Mouse (Mus musculus) hindbrain, embryonic 16.5 days (tissue): ENCODE measurements around the gene Ide. TPM values are rescaled to one million over a fixed set of nuclear protein-coding genes. Genes with fewer than 3 reads are reported as not detected.
A peak's percentile ranks its signal among the peaks of the same experiment; 100 is the strongest.

Experiments
- ATAC-seq: fragments of 200-750 bp; cut with Nextera tagmentation; 2 replicates; pipeline ENCODE4 v1.8.0; 2017; ENCODE audit warnings: moderate TSS enrichment, moderate library complexity
- H3K27ac ChIP-seq: fragments of 300-500 bp; sonication (generic); 2 replicates; pipeline ENCODE4 v1.5.1; 2014; ENCODE audit warnings: low read depth, mild to moderate bottlenecking, control low read depth, low read length, moderate library complexity
- H3K27me3 ChIP-seq: fragments of 300-500 bp; sonication (generic); replicated peaks from 2 replicates; pipeline ENCODE4 v1.6.1; 2014; ENCODE audit warnings: low read length; ENCODE audit not compliant: control insufficient read depth, insufficient read depth
- H3K36me3 ChIP-seq: fragments of 300-500 bp; sonication (generic); 2 replicates; pipeline ENCODE4 v1.6.1; 2014; ENCODE audit warnings: mild to moderate bottlenecking, low read length, moderate library complexity, mixed read lengths; ENCODE audit not compliant: control insufficient read depth, insufficient read depth
- H3K4me1 ChIP-seq: fragments of 300-500 bp; sonication (generic); 2 replicates; pipeline ENCODE4 v1.6.1; 2014; ENCODE audit warnings: low read depth, low read length; ENCODE audit not compliant: control insufficient read depth, insufficient read depth
- H3K4me2 ChIP-seq: fragments of 300-500 bp; sonication (generic); 2 replicates; pipeline ENCODE4 v1.6.1; 2014; ENCODE audit warnings: mild to moderate bottlenecking, low read length, control low read depth, moderate library complexity
- H3K4me3 ChIP-seq: fragments of 300-500 bp; sonication (generic); 2 replicates; pipeline ENCODE4 v1.5.1; 2014; ENCODE audit warnings: mild to moderate bottlenecking, low read length, control low read depth, moderate library complexity
- H3K9ac ChIP-seq: fragments of 300-500 bp; sonication (generic); 2 replicates; pipeline ENCODE4 v1.6.1; 2014; ENCODE audit warnings: low read depth, mild to moderate bottlenecking, control low read depth, low read length, moderate library complexity
- H3K9me3 ChIP-seq: fragments of 300-500 bp; sonication (generic); 2 replicates; pipeline ENCODE4 v1.6.1; 2014; ENCODE audit warnings: mild to moderate bottlenecking, low read length, moderate library complexity; ENCODE audit not compliant: control insufficient read depth
- WGBS: fragments of 180-500 bp; shearing (Covaris S2); extraction: QIAGEN DNeasy Blood & Tissue Kit; methylation state at CpG from one replicate; pipeline ENCODE4 v1.1.7; 2014; 5-methylcytosine and 5-hydroxymethylcytosine counted together
- polyA plus RNA-seq: library from polyadenylated mRNA; unstranded; fragments of >200 nt; fragmentation: Nextera tagmentation; extraction: Ambion mirVana; gene quantifications from 2 replicates; pipeline ENCODE4 v1.2.1, GENCODE M21; 2015

The Ide gene
- polyA plus RNA-seq, 1 experiment from 2014 or later = 51.5 TPM

- no peaks in the 10 kb centered on the region for H3K4me1 ChIP-seq
- H3K27me3 ChIP-seq = no peaks in the 10 kb centered on the region
- 91% methylated on average over 4 of the region's 4 CpGs for WGBS
- no peaks in the 10 kb centered on the region for H3K9me3 ChIP-seq
- no peak overlapping the region for H3K4me2 ChIP-seq
- no peak for ATAC-seq
- H3K4me3 ChIP-seq = no peak overlapping the region
- H3K9ac ChIP-seq = no peak overlapping the region
- no peaks in the 10 kb centered on the region for H3K36me3 ChIP-seq
- no peak overlapping the region for H3K27ac ChIP-seq
Measured at GRCm38 (mm10) chr19:37369921-37370320, 32.3 kb upstream of the Ide start.

- H3K4me1 ChIP-seq = no peaks in the 10 kb centered on the region
- no peaks in the 10 kb centered on the region for H3K9me3 ChIP-seq
- no peak for ATAC-seq
- no peak overlapping the region for H3K4me3 ChIP-seq
- no peak overlapping the region for H3K4me2 ChIP-seq
- no peak overlapping the region for H3K9ac ChIP-seq
- H3K27me3 ChIP-seq = no peaks in the 10 kb centered on the region
- H3K36me3 ChIP-seq = no peaks in the 10 kb centered on the region
- H3K27ac ChIP-seq = no peak overlapping the region
- WGBS = 68% methylated on average over 1 of the region's 1 CpGs
Measured at GRCm38 (mm10) chr19:37368990-37369389, 31.3 kb upstream of the Ide start.

GRCm38 (mm10) chr19:37363128-37363939 lies 25.7 kb upstream of the Ide start:
- Histone ChIP-seq H3K27ac (no peak overlapping the region), H3K4me2 (no peak overlapping the region), H3K36me3 (no peaks in the 10 kb centered on the region), H3K9me3 (no peaks in the 10 kb centered on the region), H3K9ac (no peak overlapping the region), H3K4me3 (no peak overlapping the region), H3K4me1 (no peaks in the 10 kb centered on the region), H3K27me3 (no peaks in the 10 kb centered on the region)
- 70% methylated on average over 11 of the region's 11 CpGs for WGBS
- ATAC-seq = no peak

- 26% methylated on average over 5 of the region's 5 CpGs for WGBS
- H3K27ac ChIP-seq = no peak overlapping the region
- no peaks in the 10 kb centered on the region for H3K36me3 ChIP-seq
- no peak overlapping the region for H3K9ac ChIP-seq
- H3K4me1 ChIP-seq = no peaks in the 10 kb centered on the region
- ATAC-seq = 0 out of 2 replicates have a peak, but pooled peaks have one; percentile 60
- H3K27me3 ChIP-seq = no peaks in the 10 kb centered on the region
- H3K4me2 ChIP-seq = no peak overlapping the region
- no peaks in the 10 kb centered on the region for H3K9me3 ChIP-seq
- no peak overlapping the region for H3K4me3 ChIP-seq
Measured at GRCm38 (mm10) chr19:37362545-37362944, 24.9 kb upstream of the Ide start.

GRCm38 (mm10) chr19:37360044-37360443 lies 22.4 kb upstream of the Ide start:
- no peak overlapping the region for H3K4me3 ChIP-seq
- no peaks in the 10 kb centered on the region for H3K9me3 ChIP-seq
- 76% methylated on average over 5 of the region's 5 CpGs for WGBS
- no peak overlapping the region for H3K27ac ChIP-seq
- no peaks in the 10 kb centered on the region for H3K36me3 ChIP-seq
- no peaks in the 10 kb centered on the region for H3K27me3 ChIP-seq
- H3K9ac ChIP-seq = no peak overlapping the region
- ATAC-seq = no peak
- no peaks in the 10 kb centered on the region for H3K4me1 ChIP-seq
- H3K4me2 ChIP-seq = no peak overlapping the region

GRCm38 (mm10) chr19:37353331-37353730 lies 15.7 kb upstream of the Ide start:
- 96% methylated on average over 6 of the region's 6 CpGs for WGBS
- no peak for ATAC-seq

GRCm38 (mm10) chr19:37352756-37353155 lies 15.1 kb upstream of the Ide start:
- Histone ChIP-seq H3K4me1 (no peaks in the 10 kb centered on the region), H3K9ac (no peak overlapping the region), H3K36me3 (peaks cover 2% of the 10 kb centered on the region; the same call in 1 of the 2 replicates), H3K4me3 (no peak overlapping the region), H3K27me3 (no peaks in the 10 kb centered on the region), H3K9me3 (no peaks in the 10 kb centered on the region; the same call in 1 of the 2 replicates), H3K27ac (no peak overlapping the region), H3K4me2 (no peak overlapping the region)
- WGBS = 97% methylated on average over 3 of the region's 3 CpGs
- ATAC-seq = no peak

More at GRCm38 (mm10) chr19:37353331-37353730, 15.7 kb upstream of the Ide start:
- no peaks in the 10 kb centered on the region for H3K27me3 ChIP-seq
- no peaks in the 10 kb centered on the region; the same call in 1 of the 2 replicates for H3K9me3 ChIP-seq
- no peak overlapping the region for H3K4me3 ChIP-seq
- H3K27ac ChIP-seq = no peak overlapping the region
- peaks cover 2% of the 10 kb centered on the region; the same call in 1 of the 2 replicates for H3K36me3 ChIP-seq
- no peak overlapping the region for H3K9ac ChIP-seq
- H3K4me1 ChIP-seq = no peaks in the 10 kb centered on the region
- H3K4me2 ChIP-seq = no peak overlapping the region

GRCm38 (mm10) chr19:37348952-37349351 lies 11.3 kb upstream of the Ide start:
- H3K36me3 ChIP-seq = peaks cover 2% of the 10 kb centered on the region; the same call in 1 of the 2 replicates
- H3K9ac ChIP-seq = no peak overlapping the region
- no peak overlapping the region for H3K27ac ChIP-seq
- no peaks in the 10 kb centered on the region for H3K27me3 ChIP-seq
- no peak for ATAC-seq
- H3K4me2 ChIP-seq = no peak overlapping the region
- H3K4me3 ChIP-seq = no peak overlapping the region
- no peaks in the 10 kb centered on the region for H3K4me1 ChIP-seq
- no peaks in the 10 kb centered on the region; the same call in 1 of the 2 replicates for H3K9me3 ChIP-seq

- H3K4me3 ChIP-seq = no peak overlapping the region
- no peak overlapping the region for H3K27ac ChIP-seq
- no peak overlapping the region for H3K4me2 ChIP-seq
- no peaks in the 10 kb centered on the region for H3K27me3 ChIP-seq
- 89% methylated on average over 10 of the region's 10 CpGs for WGBS
- no peak for ATAC-seq
- no peak overlapping the region for H3K9ac ChIP-seq
- H3K9me3 ChIP-seq = no peaks in the 10 kb centered on the region; the same call in 1 of the 2 replicates
- H3K36me3 ChIP-seq = peaks cover 2% of the 10 kb centered on the region; the same call in 1 of the 2 replicates
- H3K4me1 ChIP-seq = no peaks in the 10 kb centered on the region
Measured at GRCm38 (mm10) chr19:37348331-37348730, 10.7 kb upstream of the Ide start.
